8 mouse cellular contexts compared by ENCODE assay signal in the genomic region with DNA sequence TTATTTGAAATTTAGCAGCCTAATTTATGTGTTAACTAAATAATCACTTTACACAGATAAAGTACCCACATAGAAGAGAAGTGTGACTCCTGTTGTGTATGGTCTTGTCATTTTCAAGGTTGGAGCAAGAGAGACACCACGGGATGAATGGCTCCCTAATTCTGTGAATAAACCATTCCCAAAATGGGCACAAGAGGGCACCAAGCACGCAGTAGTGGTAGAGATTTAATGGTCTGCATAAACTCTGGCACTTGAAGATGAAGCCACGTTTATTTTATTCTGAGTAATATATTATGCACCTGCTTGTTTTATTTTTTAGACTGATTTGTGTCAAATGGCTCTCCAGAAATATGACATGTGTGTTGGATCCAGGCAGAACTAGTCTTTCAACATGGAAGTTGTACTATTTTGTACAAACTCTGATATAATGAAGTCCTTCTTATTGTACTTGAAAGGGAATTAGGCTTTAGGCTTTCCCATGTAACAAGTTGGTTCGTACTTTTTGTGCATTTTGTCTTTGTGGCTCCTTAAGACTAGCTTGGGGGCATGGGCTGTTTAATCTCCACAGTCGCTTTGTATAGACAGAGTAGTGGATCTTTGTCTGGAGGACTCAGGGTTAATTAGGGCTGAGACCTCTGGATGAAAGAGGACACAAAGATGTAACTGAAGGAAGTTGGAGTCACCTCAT.
A peak's percentile ranks its signal among the peaks of the same experiment; 100 is the strongest.
DNase-seq lines count a peak whose midpoint lies in the region; ATAC-seq and TF ChIP-seq lines count a peak whose summit lies in the region.

No protein-coding gene starts in this region.

- H3K4me3 ChIP-seq in thymus, adult 2 months (ENCODE audit: control insufficient read depth, insufficient read depth, low read length), result no peak overlapping the region
- no peak overlapping the region for H3K4me3 ChIP-seq in forebrain, embryonic 10.5 days
- H3K4me3 ChIP-seq in kidney, postnatal 0 days (replicated peaks; ENCODE audit: low read depth, low read length), result no peak overlapping the region
- H3K4me3 ChIP-seq in lung, adult 2 months (replicated peaks; ENCODE audit: extremely low read depth, low read depth, low read length), result no peak overlapping the region

- no peak for TF ChIP-seq CTCF in thymus, adult 2 months (IDR thresholded peaks at IDR 0.05; ENCODE audit: borderline replicate concordance, control insufficient read depth, extremely low read depth, insufficient read depth, low read length, poor library complexity)
- peak; percentile 91 for TF ChIP-seq CTCF in kidney, postnatal 0 days (IDR thresholded peaks at IDR 0.05; ENCODE audit: low read depth)
- TF ChIP-seq CTCF in lung, adult 2 months (IDR thresholded peaks at IDR 0.05; ENCODE audit: insufficient read depth, low read length), result peak; percentile 32; the same call in 1 of the 2 replicates

- H3K9me3 ChIP-seq in forebrain, embryonic 10.5 days, result no peaks in the 10 kb centered on the region
- H3K9me3 ChIP-seq in kidney, postnatal 0 days (replicated peaks; ENCODE audit: low read length), result no peaks in the 10 kb centered on the region

- no peak overlapping the region for H3K9ac ChIP-seq in kidney, postnatal 0 days (ENCODE audit: low read depth, low read length)

- no peak overlapping the region for H3K27ac ChIP-seq in thymus, adult 2 months (ENCODE audit: control insufficient read depth, insufficient read depth, low read length)
- H3K27ac ChIP-seq in forebrain, embryonic 10.5 days, result no peak overlapping the region
- no peak overlapping the region for H3K27ac ChIP-seq in kidney, postnatal 0 days

- no peak for ATAC-seq in kidney, postnatal 0 days (replicated peaks; ENCODE audit: low FRiP score, low read depth)

- no peak overlapping the region for H3K4me2 ChIP-seq in kidney, postnatal 0 days (ENCODE audit: low read length)

- H3K4me1 ChIP-seq in thymus, adult 2 months (replicated peaks; ENCODE audit: control insufficient read depth, insufficient read depth, low read length), result no peaks in the 10 kb centered on the region
- H3K4me1 ChIP-seq in forebrain, embryonic 10.5 days, result peaks cover 57% of the 10 kb centered on the region
- H3K4me1 ChIP-seq in kidney, postnatal 0 days (replicated peaks; ENCODE audit: insufficient read depth, low read length), result no peaks in the 10 kb centered on the region
- H3K4me1 ChIP-seq in lung, adult 2 months (ENCODE audit: control insufficient read depth, insufficient read depth, low read length), result no peaks in the 10 kb centered on the region

- no peaks in the 10 kb centered on the region for H3K27me3 ChIP-seq in thymus, adult 2 months (ENCODE audit: control insufficient read depth, insufficient read depth, low read length)
- peaks cover 84% of the 10 kb centered on the region for H3K27me3 ChIP-seq in forebrain, embryonic 10.5 days (ENCODE audit: poor library complexity, severe bottlenecking)
- H3K27me3 ChIP-seq in kidney, postnatal 0 days (ENCODE audit: insufficient read depth, low read length), result no peaks in the 10 kb centered on the region

- TF ChIP-seq POLR2A in thymus, adult 2 months (IDR thresholded peaks at IDR 0.05; ENCODE audit: control insufficient read depth, extremely low read depth, insufficient read depth, low read length, poor library complexity), result no peak
- no peak for TF ChIP-seq POLR2A in lung, adult 2 months (IDR thresholded peaks at IDR 0.05; ENCODE audit: borderline replicate concordance, extremely low read depth, low read depth, low read length)

- DNase-seq in cerebellum, adult 18-20 months, result peak; percentile 38 to 41
- DNase-seq in cerebellum, adult 9-11 months, result no peak
- DNase-seq in thymus, postnatal 25 days, result peak; percentile 5
- DNase-seq in thymus, adult 2 months, result no peak
- DNase-seq in forebrain, embryonic 10.5 days (ENCODE audit: extremely low spot score, low spot score), result peak; percentile 42
- DNase-seq in kidney, postnatal 0 days (ENCODE audit: low spot score), result peak; percentile 72
- DNase-seq in lung, adult 2 months, result no peak
- DNase-seq in right cerebral cortex, adult 2 months (ENCODE audit: low spot score in 2 of 2), result peak; percentile 86 to 87

- 36% methylated on average over 5 of the region's 5 CpGs for WGBS in thymus, adult 2 months
- 3% methylated on average over 5 of the region's 5 CpGs for WGBS in forebrain, embryonic 10.5 days
- 27% methylated on average over 5 of the region's 5 CpGs for WGBS in kidney, postnatal 0 days
- 28% methylated on average over 5 of the region's 5 CpGs for WGBS in lung, adult 2 months

- H3K36me3 ChIP-seq in thymus, adult 2 months (ENCODE audit: control insufficient read depth, insufficient read depth, low read length), result no peaks in the 10 kb centered on the region
- H3K36me3 ChIP-seq in forebrain, embryonic 10.5 days (replicated peaks), result no peaks in the 10 kb centered on the region
- no peaks in the 10 kb centered on the region for H3K36me3 ChIP-seq in kidney, postnatal 0 days (ENCODE audit: insufficient read depth, low read length)

Comparison
In these comparisons a context has a peak if more than half of its experiments do, and no peak if none do; other contexts are left out.
1. DNase-seq: peak in cerebellum, adult 18-20 months (2 of 2), thymus, postnatal 25 days (single experiment), forebrain, embryonic 10.5 days (single experiment), kidney, postnatal 0 days (single experiment) and right cerebral cortex, adult 2 months (2 of 2); none in cerebellum, adult 9-11 months (single experiment), thymus, adult 2 months (single experiment) and lung, adult 2 months (single experiment).